Mouse (Mus musculus) thymus, postnatal 14 days (tissue): ENCODE measurements around the gene Tinagl1.
A peak's percentile ranks its signal among the peaks of the same experiment; 100 is the strongest.

Source experiments
- DNase-seq: peaks from one replicate; pipeline ENCODE4 v3.0.0; 2021

Tinagl1 gene

DNA sequence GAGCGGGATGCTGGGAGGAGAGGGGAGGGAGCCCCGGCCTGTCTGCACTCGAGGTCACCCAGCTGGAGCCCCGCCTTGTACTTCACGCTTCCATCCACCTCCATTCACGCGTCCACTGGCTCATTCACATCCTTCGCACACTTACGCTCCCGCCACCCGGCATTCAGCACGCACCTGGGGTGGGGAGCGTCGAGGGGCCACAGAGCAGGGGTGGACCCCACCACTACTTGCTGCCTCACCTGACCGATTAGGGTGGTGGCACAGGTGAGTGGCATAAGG, 35.8 kb downstream of the Tinagl1 start, which contains the start of gene Hcrtr1:
Hcrtr1 (minus strand) TSS at position 146 of the 279 bp plus-strand sequence.
- no peak for DNase-seq

DNA sequence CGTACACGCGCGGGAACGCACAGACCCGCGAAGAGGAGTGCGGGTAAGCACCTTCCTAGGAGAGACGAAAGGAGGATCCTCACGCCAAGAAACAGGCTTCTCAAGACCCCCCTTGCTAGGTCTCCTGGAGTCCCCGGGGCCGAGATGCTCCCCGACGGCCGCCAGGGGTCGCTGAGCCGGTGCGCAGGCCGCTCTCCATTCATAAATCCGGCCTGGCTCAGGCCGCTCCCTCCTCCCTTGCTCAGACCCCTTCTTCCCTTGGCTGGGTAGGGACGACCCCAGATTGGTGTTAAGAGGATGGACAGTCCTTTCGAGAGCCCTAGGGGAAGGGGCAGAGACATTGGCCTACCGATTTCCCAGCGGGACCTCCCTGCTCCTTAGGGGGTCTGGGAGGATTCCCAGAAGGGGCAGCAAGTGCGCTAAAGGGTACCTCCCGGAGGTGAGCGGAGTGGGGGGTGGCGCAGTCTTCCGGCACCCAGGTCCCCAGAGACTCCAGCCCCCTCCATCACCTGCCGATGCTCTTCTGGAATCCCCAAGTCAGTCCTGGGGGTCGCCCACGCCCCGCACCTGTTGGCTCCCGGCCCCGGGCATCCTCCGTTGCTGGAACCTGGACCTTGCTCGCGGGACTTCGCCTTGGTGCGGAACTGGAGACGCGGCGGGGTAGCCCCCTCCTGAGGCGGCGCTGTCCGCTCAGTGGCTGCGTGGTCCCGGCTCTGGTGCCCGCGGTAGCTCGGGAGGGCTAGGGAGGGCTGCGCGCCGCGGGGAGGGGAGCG, 36.3 kb downstream of the Tinagl1 start:
- DNase-seq = peak; percentile 61

DNA sequence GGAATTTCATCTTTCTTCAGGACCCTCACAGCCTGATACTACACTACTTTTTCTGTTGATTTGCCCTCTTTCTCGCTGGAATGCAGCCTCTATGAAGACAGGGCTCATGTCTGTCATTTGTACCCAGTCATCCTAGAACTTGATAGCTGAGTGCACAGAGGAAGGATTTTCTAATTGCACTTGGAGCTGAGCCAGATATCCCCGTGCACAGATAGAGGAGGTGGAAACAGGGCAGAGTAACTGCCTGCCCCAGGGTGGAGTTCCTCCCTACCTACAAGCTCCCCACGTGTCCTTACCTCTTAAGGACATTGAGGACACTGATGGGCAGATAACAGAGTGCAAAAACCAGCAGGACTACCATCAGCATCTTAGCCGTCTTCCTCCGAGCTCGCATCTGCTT, 41.5 kb downstream of the Tinagl1 start:
- no peak for DNase-seq

DNA sequence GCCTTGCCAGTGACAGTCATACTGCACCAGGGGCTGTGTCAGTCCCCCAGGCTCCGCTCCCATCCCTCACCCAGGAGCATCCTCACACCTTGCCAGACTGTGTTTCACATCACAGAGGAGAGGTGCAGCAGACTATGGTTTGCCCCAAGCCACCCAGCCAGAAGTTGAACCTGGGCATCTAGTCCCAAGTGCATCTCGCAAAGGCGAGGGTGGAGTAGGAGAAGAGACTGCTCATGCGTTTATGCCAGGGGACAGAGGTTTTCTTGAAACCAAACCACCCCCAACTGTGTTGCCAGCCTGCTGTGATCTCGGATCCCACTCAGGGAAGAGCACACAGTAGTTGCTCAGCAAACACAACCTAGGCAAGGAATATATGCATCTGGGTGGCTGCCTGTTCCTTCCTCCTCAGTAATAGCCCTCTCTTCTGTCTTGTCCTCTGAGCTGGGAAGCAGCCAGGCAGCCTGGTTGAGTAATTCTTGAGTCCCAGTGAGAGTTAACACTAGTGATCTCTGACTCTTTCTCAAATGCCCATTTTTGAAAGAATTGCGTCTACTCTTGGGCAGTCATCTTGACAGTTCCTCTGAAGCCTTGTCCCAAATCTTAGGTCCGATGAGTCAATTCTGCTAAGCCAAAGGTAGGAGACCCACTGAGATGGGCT, 43.3 kb downstream of the Tinagl1 start:
- no peak for DNase-seq

DNA sequence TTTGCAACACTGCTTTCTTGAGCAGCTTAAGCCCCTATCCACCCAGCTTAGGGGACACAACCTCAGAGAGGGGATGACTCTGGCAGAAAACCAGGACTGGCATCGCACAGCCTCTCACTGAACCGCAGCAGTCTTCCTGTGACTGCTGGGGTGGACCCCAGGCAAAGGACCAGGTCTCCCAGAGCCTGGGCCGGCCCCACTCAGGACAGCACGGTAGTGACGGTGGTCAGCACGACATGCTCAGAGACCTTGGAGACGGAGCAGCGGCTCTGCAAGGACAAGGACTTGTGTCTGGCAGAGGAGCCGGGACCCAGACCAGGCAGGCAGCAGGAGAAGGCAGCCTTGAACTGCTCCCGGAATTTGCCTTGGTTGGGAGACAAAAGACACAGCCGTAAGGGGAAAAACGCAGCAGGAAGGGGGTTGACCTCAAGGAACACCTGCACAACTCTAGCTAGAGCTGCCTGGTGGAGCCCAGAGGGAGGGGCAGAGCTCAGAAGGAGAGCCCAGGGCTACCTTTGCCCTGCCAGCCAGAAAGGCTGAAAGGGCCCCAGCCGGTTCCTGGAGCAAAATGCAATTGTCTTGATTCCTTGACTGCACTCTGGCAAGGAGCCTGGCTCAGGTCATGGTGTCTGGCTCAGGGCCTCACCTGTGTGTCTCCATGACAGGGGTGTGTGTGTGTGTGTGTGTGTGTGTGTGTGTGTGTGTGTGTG, 44.1 kb downstream of the Tinagl1 start:
- no peak for DNase-seq

DNA sequence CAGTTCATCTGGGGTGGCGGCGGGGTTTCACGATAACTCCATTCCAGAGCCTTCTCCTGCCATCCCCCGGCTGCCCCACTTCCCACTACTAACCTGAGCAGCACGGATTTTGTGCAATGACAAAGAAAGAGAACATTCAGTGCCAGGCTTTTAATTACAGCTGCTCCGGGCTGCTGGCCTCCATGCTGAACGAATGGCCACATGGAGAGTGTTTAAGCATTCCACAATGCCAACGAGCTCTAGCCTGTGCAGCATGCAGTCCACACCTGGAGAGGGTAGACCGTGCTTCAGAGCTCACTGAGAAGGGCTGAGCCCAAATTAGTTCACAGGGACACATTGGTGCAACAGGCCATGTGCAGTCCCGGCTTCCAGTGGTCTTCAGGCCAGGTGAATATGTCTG, 44.8 kb downstream of the Tinagl1 start:
- no peak for DNase-seq

DNA sequence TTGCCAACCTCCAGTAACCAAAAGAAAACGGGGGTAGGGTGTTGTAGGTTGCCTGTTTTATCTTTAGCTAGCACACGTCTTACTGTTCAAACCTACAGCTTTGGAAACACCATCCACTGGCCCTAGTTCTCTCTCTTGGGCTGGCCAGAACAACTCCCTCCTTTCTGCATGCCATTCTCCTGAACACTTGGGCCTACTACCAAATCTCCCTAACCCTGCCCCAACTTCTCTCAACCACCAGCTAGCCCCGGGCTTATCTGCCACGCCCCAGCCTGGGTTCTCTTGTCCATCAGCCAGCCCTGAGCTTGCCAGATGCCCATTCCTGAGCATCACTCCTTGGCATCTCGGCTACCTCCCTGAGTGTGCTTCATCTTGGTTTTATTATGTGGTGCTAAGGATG, 46.0 kb downstream of the Tinagl1 start:
- no peak for DNase-seq

DNA sequence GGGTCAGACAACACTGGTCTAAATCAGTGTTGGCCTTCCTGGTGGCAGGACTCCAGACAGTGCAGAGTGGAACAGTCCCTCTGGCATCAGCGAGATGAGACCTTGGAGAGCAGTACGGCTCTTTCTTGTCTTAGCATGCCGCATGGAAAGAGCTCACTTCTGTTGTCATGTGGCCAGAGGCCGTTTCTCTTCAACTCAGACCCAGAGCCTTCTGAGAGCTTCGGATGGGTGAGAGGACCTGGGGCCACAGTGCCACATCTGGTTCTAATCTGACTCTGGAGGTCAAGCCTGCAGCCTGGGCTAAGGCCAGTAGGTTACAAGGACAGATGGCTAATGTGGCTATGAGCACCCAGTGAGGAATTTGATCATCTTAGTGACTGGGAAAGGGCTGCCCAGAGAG, 49.0 kb downstream of the Tinagl1 start:
- DNase-seq = no peak

DNA sequence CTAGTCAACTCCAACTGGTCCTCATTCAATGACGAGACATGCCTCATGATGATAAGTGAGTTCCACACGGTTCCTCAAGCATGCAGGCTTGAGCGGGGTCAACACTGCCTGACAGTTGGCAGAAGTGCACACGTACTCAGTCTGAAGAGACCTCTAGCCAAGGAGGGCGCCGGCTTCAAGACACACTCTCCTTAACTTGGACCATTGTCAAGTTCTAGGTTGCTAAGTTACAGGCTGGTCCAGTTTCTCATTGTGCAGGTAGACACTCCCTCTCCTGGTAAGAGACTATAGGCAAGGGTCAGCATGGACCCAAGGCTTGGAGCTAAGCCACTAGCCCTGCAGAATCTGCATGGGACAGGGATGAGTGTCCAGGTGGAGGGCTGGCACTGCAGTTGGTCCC, 49.8 kb downstream of the Tinagl1 start:
- DNase-seq = no peak

DNA sequence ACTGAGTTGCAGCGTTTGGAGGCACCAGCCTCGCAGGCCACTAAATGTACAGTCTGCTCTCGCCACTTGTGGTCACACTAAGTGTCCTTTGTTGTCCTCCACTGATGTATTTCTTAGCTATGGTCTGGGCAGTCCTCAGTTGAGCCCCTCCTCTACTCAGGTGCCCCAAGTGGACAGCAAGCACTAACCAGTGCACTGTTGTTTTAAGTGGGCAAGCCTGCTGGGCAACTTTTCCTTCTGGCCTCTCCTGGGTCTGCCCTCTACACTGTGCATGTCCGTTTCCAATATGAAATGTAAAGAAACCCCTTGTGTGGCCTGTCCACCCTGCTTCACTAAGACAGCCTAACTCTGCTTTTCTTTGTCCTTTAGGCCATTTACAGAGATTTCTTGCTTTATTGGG, 50.8 kb downstream of the Tinagl1 start:
- DNase-seq = no peak

DNA sequence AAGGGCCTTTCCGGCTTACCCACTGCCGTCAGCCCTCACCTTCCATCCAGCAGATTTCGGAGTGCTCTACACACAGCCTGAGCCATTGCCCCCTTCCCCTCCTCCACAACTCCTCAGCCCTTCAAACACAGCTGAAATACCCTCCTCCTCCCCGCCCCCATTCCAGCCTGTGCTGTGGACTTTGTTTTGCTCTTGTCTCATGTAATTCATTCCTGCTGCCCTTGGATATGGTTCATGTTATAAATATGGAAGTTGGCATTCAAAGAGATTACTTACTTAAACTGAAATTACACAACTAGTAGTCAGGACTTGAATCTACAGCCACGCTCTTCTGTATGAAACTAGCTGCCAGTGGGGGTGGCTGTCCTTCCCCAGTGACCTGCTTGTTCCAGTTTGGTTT, 51.9 kb downstream of the Tinagl1 start:
- no peak for DNase-seq

DNA sequence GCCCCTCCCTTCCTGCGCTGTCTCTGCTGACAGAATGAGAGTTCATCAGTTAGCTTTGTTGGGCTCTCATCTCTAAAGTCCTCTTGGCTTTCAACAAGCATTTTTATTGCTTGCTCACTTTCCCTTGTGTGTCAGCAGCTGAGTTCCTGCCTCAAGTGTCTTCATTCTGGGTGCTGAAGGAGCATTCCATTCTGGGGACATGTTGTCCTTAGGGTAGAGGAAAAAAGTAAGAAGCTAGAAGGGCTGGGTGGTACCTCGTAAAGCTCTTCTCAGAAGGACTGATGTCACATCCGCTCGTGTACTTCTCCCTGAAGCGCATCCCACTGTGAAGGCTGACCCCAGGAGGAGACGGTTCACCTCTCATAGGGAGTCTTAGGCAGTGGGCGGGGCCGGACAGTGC, 53.4 kb downstream of the Tinagl1 start:
- DNase-seq = no peak

DNA sequence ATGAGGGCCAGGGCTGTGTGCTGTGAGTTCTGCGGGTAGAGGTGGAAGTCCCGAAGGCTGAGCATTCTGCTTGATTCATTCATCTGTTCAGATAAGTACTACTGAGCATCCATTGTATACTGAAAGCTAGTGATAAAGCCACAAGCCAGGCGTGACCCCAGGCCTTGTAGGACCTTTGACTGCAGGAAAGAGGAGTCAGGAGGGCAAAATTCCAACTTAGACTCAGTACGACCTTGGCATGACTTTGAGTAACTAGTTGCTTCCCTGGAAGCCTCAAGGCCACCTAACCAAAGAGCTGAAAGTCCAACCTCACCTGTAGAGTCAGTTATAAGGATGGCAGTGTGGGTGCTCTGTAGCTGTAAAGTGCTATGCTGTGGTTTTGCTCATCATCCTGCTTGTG, 54.2 kb downstream of the Tinagl1 start:
- DNase-seq = no peak
